Mouse (Mus musculus) hindbrain, embryonic 15.5 days (tissue): ENCODE data around the gene Bcat2. TPM values are rescaled to one million over a fixed set of nuclear protein-coding genes. Genes with fewer than 3 reads are reported as not detected.
"Not testable (repeated sequence)": the region's sequence is repeated elsewhere in the genome, so short reads cannot be mapped to it uniquely, and the experiment has no call there.

Experiments used
- ATAC-seq: fragments of 200-750 bp; cut with Nextera tagmentation; 2 replicates; pipeline ENCODE4 v1.8.0; 2017; ENCODE audit warnings: low read depth, moderate number of reproducible peaks, moderate TSS enrichment; ENCODE audit not compliant: low FRiP score
- H3K27ac ChIP-seq: fragments of 300-500 bp; sonication (generic); replicated peaks from 2 replicates; pipeline ENCODE4 v1.5.1; 2015; ENCODE audit warnings: mild to moderate bottlenecking, inconsistent platforms
- H3K27me3 ChIP-seq: fragments of 300-500 bp; sonication (generic); 2 replicates; pipeline ENCODE4 v1.6.1; 2015; ENCODE audit warnings: control low read depth, inconsistent platforms
- H3K36me3 ChIP-seq: fragments of 300-500 bp; sonication (generic); 2 replicates; pipeline ENCODE4 v1.6.1; 2015; ENCODE audit warnings: control low read depth, inconsistent platforms
- H3K4me1 ChIP-seq: fragments of 300-500 bp; sonication (generic); replicated peaks from 2 replicates; pipeline ENCODE4 v1.6.1; 2015; ENCODE audit warnings: control low read depth, inconsistent platforms
- H3K4me2 ChIP-seq: fragments of 300-500 bp; sonication (generic); 2 replicates; pipeline ENCODE4 v1.6.1; 2015; ENCODE audit warnings: moderate library complexity, mild to moderate bottlenecking, inconsistent platforms
- H3K4me3 ChIP-seq: fragments of 300-500 bp; sonication (generic); 2 replicates; pipeline ENCODE4 v1.5.1; 2015; ENCODE audit warnings: mild to moderate bottlenecking, inconsistent platforms
- H3K9ac ChIP-seq: fragments of 300-500 bp; sonication (generic); 2 replicates; pipeline ENCODE4 v1.6.1; 2015; ENCODE audit warnings: inconsistent platforms
- H3K9me3 ChIP-seq: fragments of 300-500 bp; sonication (generic); 2 replicates; pipeline ENCODE4 v1.6.1; 2016; ENCODE audit warnings: control low read depth, inconsistent platforms
- WGBS: fragments of 180-500 bp; shearing (Covaris S2); methylation state at CpG from one replicate; pipeline ENCODE4 v1.1.7; 2015; 5-methylcytosine and 5-hydroxymethylcytosine counted together
- polyA plus RNA-seq: library from polyadenylated mRNA; unstranded; fragments of >200 nt; fragmentation: Nextera tagmentation; extraction: Ambion mirVana; gene quantifications from 2 replicates; pipeline ENCODE4 v1.2.1, GENCODE M21; 2015

Gene Bcat2
- 22.2 and 22.7 TPM in 2 replicates for polyA plus RNA-seq

GRCm38 (mm10) chr7:45570103-45570741, at the start of gene Bcat2:
Gene Bcat2, plus strand, starts transcription at chr7:45570153.
- under 1% methylated on average over 42 of the region's 42 CpGs for WGBS
- Histone ChIP-seq H3K4me2 (peak within 1 kb of the TSS; percentile 72), H3K9me3 (no peaks in the 10 kb centered on the region), H3K36me3 (no peaks in the 10 kb centered on the region), H3K27me3 (0 out of 2 replicates have a peak, but pooled peaks cover 4% of the 10 kb centered on the region), H3K9ac (peak within 1 kb of the TSS; percentile 77), H3K27ac (peak within 1 kb of the TSS; percentile 88), H3K4me3 (peak within 1 kb of the TSS; percentile 69), H3K4me1 (peaks cover 32% of the 10 kb centered on the region)
- peak; percentile 73 for ATAC-seq

GRCm38 (mm10) chr7:45520605-45521004, 49.3 kb upstream of the Bcat2 start:
- no peak for ATAC-seq
- Histone ChIP-seq H3K4me1 (peaks cover 23% of the 10 kb centered on the region), H3K9ac (no peak overlapping the region)

GRCm38 (mm10) chr7:45521728-45522184, 48.2 kb upstream of the Bcat2 start:
- peak overlapping the region; percentile 85 for H3K27ac ChIP-seq
- H3K36me3 ChIP-seq: no peaks in the 10 kb centered on the region
- H3K9ac ChIP-seq: peak overlapping the region; percentile 56
- no peaks in the 10 kb centered on the region for H3K27me3 ChIP-seq
- WGBS: under 1% methylated on average over 28 of the region's 28 CpGs
- H3K4me2 ChIP-seq: peak overlapping the region; percentile 55
- peak overlapping the region; percentile 49 for H3K4me3 ChIP-seq
- peaks cover 27% of the 10 kb centered on the region for H3K4me1 ChIP-seq
- H3K9me3 ChIP-seq: no peaks in the 10 kb centered on the region
- peak; percentile 75 for ATAC-seq

More at GRCm38 (mm10) chr7:45520605-45521004, 49.3 kb upstream of the Bcat2 start:
- H3K4me2 ChIP-seq: no peak overlapping the region
- no peak overlapping the region for H3K27ac ChIP-seq
- 97% methylated on average over 7 of the region's 7 CpGs for WGBS
- no peaks in the 10 kb centered on the region for H3K9me3 ChIP-seq
- H3K4me3 ChIP-seq: no peak overlapping the region
- no peaks in the 10 kb centered on the region for H3K36me3 ChIP-seq
- no peaks in the 10 kb centered on the region for H3K27me3 ChIP-seq

GRCm38 (mm10) chr7:45522194-45522752, 47.7 kb upstream of the Bcat2 start:
- no peak for ATAC-seq
- Histone ChIP-seq H3K9ac (no peak overlapping the region), H3K4me3 (peak overlapping the region; percentile 49), H3K27ac (0 out of 2 replicates have a peak overlapping the region, but pooled peaks have one; percentile 85), H3K4me1 (peaks cover 28% of the 10 kb centered on the region), H3K27me3 (no peaks in the 10 kb centered on the region), H3K9me3 (no peaks in the 10 kb centered on the region), H3K4me2 (peak overlapping the region; percentile 55), H3K36me3 (no peaks in the 10 kb centered on the region)
- WGBS: 55% methylated on average over 16 of the region's 16 CpGs

- no peak overlapping the region for H3K27ac ChIP-seq
- no peaks in the 10 kb centered on the region for H3K9me3 ChIP-seq
- H3K4me1 ChIP-seq: peaks cover 28% of the 10 kb centered on the region
- no peaks in the 10 kb centered on the region for H3K36me3 ChIP-seq
- no peaks in the 10 kb centered on the region for H3K27me3 ChIP-seq
- H3K9ac ChIP-seq: no peak overlapping the region
- H3K4me2 ChIP-seq: no peak overlapping the region
- H3K4me3 ChIP-seq: no peak overlapping the region
- WGBS: 77% methylated on average over 18 of the region's 18 CpGs
- ATAC-seq: no peak
These were observed 46.8 kb upstream of the Bcat2 start for GRCm38 (mm10) chr7:45522957-45523676.

- H3K4me3 ChIP-seq: no peak overlapping the region
- no peaks in the 10 kb centered on the region for H3K27me3 ChIP-seq
- no peaks in the 10 kb centered on the region for H3K9me3 ChIP-seq
- 88% methylated on average over 13 of the region's 13 CpGs for WGBS
- ATAC-seq: no peak
- no peak overlapping the region for H3K9ac ChIP-seq
- no peak overlapping the region for H3K4me2 ChIP-seq
- H3K36me3 ChIP-seq: no peaks in the 10 kb centered on the region
- peaks cover 28% of the 10 kb centered on the region for H3K4me1 ChIP-seq
- no peak overlapping the region for H3K27ac ChIP-seq
These were observed 46.2 kb upstream of the Bcat2 start for GRCm38 (mm10) chr7:45523678-45524170.

GRCm38 (mm10) chr7:45524841-45525621, 44.9 kb upstream of the Bcat2 start:
- Histone ChIP-seq H3K4me1 (peaks cover 28% of the 10 kb centered on the region), H3K4me3 (peak overlapping the region; percentile 86), H3K27ac (peak overlapping the region; percentile 91), H3K9ac (peak overlapping the region; percentile 88), H3K36me3 (no peaks in the 10 kb centered on the region), H3K27me3 (no peaks in the 10 kb centered on the region), H3K9me3 (no peaks in the 10 kb centered on the region), H3K4me2 (peak overlapping the region; percentile 88)
- ATAC-seq: 0 out of 2 replicates have a peak, but pooled peaks have one; percentile 1
- 26% methylated on average over 12 of the region's 12 CpGs for WGBS

- peak within 1 kb of the TSS; percentile 88 for H3K9ac ChIP-seq
- ATAC-seq: peak; percentile 82
- H3K4me2 ChIP-seq: peak within 1 kb of the TSS; percentile 88
- no peaks in the 10 kb centered on the region for H3K9me3 ChIP-seq
- H3K27ac ChIP-seq: peak within 1 kb of the TSS; percentile 91
- peaks cover 28% of the 10 kb centered on the region for H3K4me1 ChIP-seq
- under 1% methylated on average over 54 of the region's 54 CpGs for WGBS
- H3K36me3 ChIP-seq: no peaks in the 10 kb centered on the region
- H3K4me3 ChIP-seq: peak within 1 kb of the TSS; percentile 86
- H3K27me3 ChIP-seq: no peaks in the 10 kb centered on the region
These were observed 44.0 kb upstream of the Bcat2 start, which contains the start of the genes Ppp1r15a and Plekha4 for GRCm38 (mm10) chr7:45525809-45526473. Gene Ppp1r15a, minus strand, starts transcription at chr7:45526268. Gene Plekha4, plus strand, starts transcription at chr7:45526330.

- no peak; the same call in 1 of the 2 replicates for ATAC-seq
- H3K27ac ChIP-seq: peak overlapping the region; percentile 91
- no peaks in the 10 kb centered on the region for H3K27me3 ChIP-seq
- H3K9ac ChIP-seq: peak overlapping the region; percentile 88
- H3K36me3 ChIP-seq: no peaks in the 10 kb centered on the region
- H3K9me3 ChIP-seq: no peaks in the 10 kb centered on the region
- peak overlapping the region; percentile 86 for H3K4me3 ChIP-seq
- peaks cover 23% of the 10 kb centered on the region for H3K4me1 ChIP-seq
- H3K4me2 ChIP-seq: peak overlapping the region; percentile 88
- 27% methylated on average over 7 of the region's 7 CpGs for WGBS
These were observed 43.4 kb upstream of the Bcat2 start for GRCm38 (mm10) chr7:45526474-45527120.

GRCm38 (mm10) chr7:45527169-45527568, 42.8 kb upstream of the Bcat2 start:
- H3K27ac ChIP-seq, H3K9ac ChIP-seq, H3K4me2 ChIP-seq, H3K4me3 ChIP-seq, H3K9me3 ChIP-seq, ATAC-seq, H3K36me3 ChIP-seq, H3K27me3 ChIP-seq: not testable (repeated sequence)
- peaks cover 20% of the 10 kb centered on the region for H3K4me1 ChIP-seq
- WGBS: 93% methylated on average over 6 of the region's 6 CpGs
